Mouse (Mus musculus) lung, postnatal 0 days (tissue): Measurements from ENCODE around the gene Ager.

Experiments used
- CTCF ChIP-seq: IDR thresholded peaks from 2 replicates; pipeline ENCODE4 v1.5.1; 2016; ENCODE audit warnings: antibody characterized with exemption, mild to moderate bottlenecking
- EP300 ChIP-seq: IDR thresholded peaks from 2 replicates; pipeline ENCODE4 v1.6.1; 2016; ENCODE audit warnings: antibody characterized with exemption, mild to moderate bottlenecking, control low read depth

DNA sequence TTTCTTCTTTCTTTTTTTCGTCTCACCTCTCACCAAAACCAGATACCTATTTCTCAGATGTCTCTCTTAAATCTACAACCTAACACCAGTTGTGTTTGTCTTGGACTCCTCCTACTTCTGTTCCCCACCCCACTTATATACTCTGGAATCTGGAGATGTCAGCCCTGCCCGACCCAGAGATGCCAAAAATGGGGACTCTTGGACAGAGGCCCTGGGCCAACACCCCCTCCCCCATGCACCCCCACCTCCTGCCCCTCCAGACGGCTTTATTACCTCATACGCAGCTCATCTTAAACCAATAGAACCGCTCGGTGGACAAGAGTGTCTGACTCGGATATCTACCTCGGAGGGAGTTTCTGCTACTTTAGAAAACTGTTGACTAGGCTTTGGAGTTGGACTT, 1.6 kb upstream of the Ager start:
- TF ChIP-seq CTCF: no peak
- peak; percentile 63; the same call in 1 of the 2 replicates for TF ChIP-seq EP300
